Mouse (Mus musculus) brain, embryonic 14.5 days (tissue): Measurements from ENCODE around the gene Olfr1360.
"Not testable (repeated sequence)": the region's sequence is repeated elsewhere in the genome, so short reads cannot be mapped to it uniquely, and the experiment has no call there.

Experiments
- CTCF ChIP-seq: fragments of 200-500 bp; IDR thresholded peaks from 2 replicates; pipeline ENCODE4 v1.5.1; 2012; ENCODE audit warnings: inconsistent platforms, mild to moderate bottlenecking, moderate library complexity, borderline replicate concordance; ENCODE audit not compliant: insufficient read depth, insufficient read length; ENCODE audit errors: extremely low read depth
- POLR2A ChIP-seq: fragments of 200-500 bp; IDR thresholded peaks from 2 replicates; pipeline ENCODE4 v1.6.1; 2012; ENCODE audit warnings: mild to moderate bottlenecking, inconsistent platforms, borderline replicate concordance; ENCODE audit not compliant: poor library complexity, insufficient read depth, insufficient read length, severe bottlenecking; ENCODE audit errors: extremely low read depth

DNA sequence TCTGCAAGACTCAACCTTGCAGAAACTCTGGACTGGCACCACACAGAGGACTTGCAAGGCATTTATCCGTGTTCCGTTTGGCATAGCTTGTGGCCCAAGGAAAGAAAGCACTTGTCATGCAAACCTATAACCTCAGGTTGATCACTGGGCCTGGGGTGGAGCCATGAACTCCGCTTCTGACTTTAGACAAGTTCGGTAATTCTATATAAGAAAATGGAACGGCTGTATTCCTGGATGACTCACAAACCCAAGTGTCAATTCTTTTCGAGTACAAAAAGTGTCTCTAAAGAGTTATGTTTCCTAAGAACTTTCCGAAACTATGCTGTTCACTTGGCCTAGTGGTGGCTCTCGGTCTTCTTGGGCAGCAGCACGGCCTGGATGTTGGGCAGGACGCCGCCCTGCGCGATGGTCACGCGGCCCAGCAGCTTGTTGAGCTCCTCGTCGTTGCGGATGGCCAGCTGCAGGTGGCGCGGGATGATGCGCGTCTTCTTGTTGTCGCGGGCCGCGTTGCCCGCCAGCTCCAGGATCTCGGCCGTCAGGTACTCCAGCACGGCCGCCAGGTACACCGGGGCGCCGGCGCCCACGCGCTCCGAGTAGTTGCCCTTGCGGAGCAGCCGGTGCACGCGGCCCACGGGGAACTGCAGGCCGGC, 44.0 kb upstream of the Olfr1360 start:
- not testable (repeated sequence) for TF ChIP-seq POLR2A, CTCF
